Mouse (Mus musculus) limb, embryonic 10.5 days (tissue): ENCODE results near the gene Nucks1. TPM values are rescaled to one million over a fixed set of nuclear protein-coding genes. Genes with fewer than 3 reads are reported as not detected.

Experiments used
- DNase-seq: peaks from one replicate; pipeline ENCODE4 v3.0.0-alpha.2; 2017; ENCODE audit warnings: low spot score
- H3K27ac ChIP-seq: fragments of 300-500 bp; sonication (generic); 2 replicates; pipeline ENCODE4 v1.5.1; 2016; ENCODE audit warnings: mild to moderate bottlenecking
- H3K27me3 ChIP-seq: fragments of 300-500 bp; sonication (generic); 2 replicates; pipeline ENCODE4 v1.6.1; 2016; ENCODE audit warnings: low read depth, mild to moderate bottlenecking; ENCODE audit not compliant: poor library complexity, severe bottlenecking
- H3K36me3 ChIP-seq: fragments of 300-500 bp; sonication (generic); 2 replicates; pipeline ENCODE4 v1.6.1; 2016; ENCODE audit warnings: mild to moderate bottlenecking, moderate library complexity
- H3K4me1 ChIP-seq: fragments of 300-500 bp; sonication (generic); 2 replicates; pipeline ENCODE4 v1.6.1; 2016
- H3K4me3 ChIP-seq: fragments of 300-500 bp; sonication (generic); 2 replicates; pipeline ENCODE4 v1.5.1; 2016; ENCODE audit warnings: mild to moderate bottlenecking, moderate library complexity
- H3K9me3 ChIP-seq: fragments of 300-500 bp; sonication (generic); replicated peaks from 2 replicates; pipeline ENCODE4 v1.6.1; 2016; ENCODE audit warnings: mild to moderate bottlenecking
- WGBS: fragments of 180-500 bp; shearing (Covaris S2); methylation state at CpG from one replicate; pipeline ENCODE4 v1.1.7; 2016; 5-methylcytosine and 5-hydroxymethylcytosine counted together
- polyA plus RNA-seq: library from polyadenylated mRNA; unstranded; fragments of >200 nt; fragmentation: Nextera tagmentation; extraction: Ambion mirVana; gene quantifications from 2 replicates; pipeline ENCODE4 v1.2.1, GENCODE M21; 2016

Gene Nucks1
- polyA plus RNA-seq, 1 experiment from 2014 or later: 110 TPM

GRCm38 (mm10) chr1:131962606-131963084 is 52.3 kb downstream of the Nucks1 start, which contains the start of gene Slc45a3:
Gene Slc45a3 (plus strand): TSS chr1:131962967.
- H3K4me1 ChIP-seq: peaks cover 37% of the 10 kb centered on the region
- H3K36me3 ChIP-seq: no peaks in the 10 kb centered on the region
- H3K4me3 ChIP-seq: peak within 1 kb of the TSS; percentile 86
- no peaks in the 10 kb centered on the region for H3K9me3 ChIP-seq
- peak; percentile 75 for DNase-seq
- peak within 1 kb of the TSS; percentile 84 for H3K27ac ChIP-seq
- H3K27me3 ChIP-seq: peaks cover 82% of the 10 kb centered on the region
- WGBS: under 1% methylated on average over 35 of the region's 35 CpGs

- no peaks in the 10 kb centered on the region for H3K36me3 ChIP-seq
- H3K27me3 ChIP-seq: peaks cover 84% of the 10 kb centered on the region
- peak overlapping the region; percentile 86 for H3K4me3 ChIP-seq
- peak; percentile 60 for DNase-seq
- H3K27ac ChIP-seq: peak overlapping the region; percentile 84
- H3K9me3 ChIP-seq: no peaks in the 10 kb centered on the region
- WGBS: under 1% methylated on average over 76 of the region's 76 CpGs
- H3K4me1 ChIP-seq: peaks cover 37% of the 10 kb centered on the region
These were observed 53.0 kb downstream of the Nucks1 start for GRCm38 (mm10) chr1:131963085-131963951.

GRCm38 (mm10) chr1:131964100-131964499 is 53.8 kb downstream of the Nucks1 start:
- DNase-seq: no peak
- WGBS: 30% methylated on average over 5 of the region's 5 CpGs
- Histone ChIP-seq H3K9me3 (no peaks in the 10 kb centered on the region), H3K4me3 (peak overlapping the region; percentile 86; the same call in 1 of the 2 replicates), H3K4me1 (peaks cover 42% of the 10 kb centered on the region), H3K27ac (no peak overlapping the region), H3K36me3 (no peaks in the 10 kb centered on the region), H3K27me3 (peaks cover 91% of the 10 kb centered on the region)

GRCm38 (mm10) chr1:131964580-131964979 is 54.2 kb downstream of the Nucks1 start:
- WGBS: 82% methylated on average over 7 of the region's 7 CpGs
- no peak overlapping the region for H3K4me3 ChIP-seq
- H3K9me3 ChIP-seq: no peaks in the 10 kb centered on the region
- H3K36me3 ChIP-seq: no peaks in the 10 kb centered on the region
- H3K4me1 ChIP-seq: peaks cover 42% of the 10 kb centered on the region
- peaks cover 92% of the 10 kb centered on the region for H3K27me3 ChIP-seq
- H3K27ac ChIP-seq: no peak overlapping the region
- no peak for DNase-seq

- H3K27me3 ChIP-seq: peaks cover 90% of the 10 kb centered on the region
- H3K4me1 ChIP-seq: peaks cover 55% of the 10 kb centered on the region
- H3K27ac ChIP-seq: no peak overlapping the region
- no peak for DNase-seq
- H3K9me3 ChIP-seq: no peaks in the 10 kb centered on the region
- H3K36me3 ChIP-seq: no peaks in the 10 kb centered on the region
- WGBS: 49% methylated on average over 5 of the region's 5 CpGs
- no peak overlapping the region for H3K4me3 ChIP-seq
These were observed 55.5 kb downstream of the Nucks1 start for GRCm38 (mm10) chr1:131965818-131966217.

- DNase-seq: no peak
- no peaks in the 10 kb centered on the region for H3K9me3 ChIP-seq
- no peak overlapping the region for H3K4me3 ChIP-seq
- H3K27me3 ChIP-seq: peaks cover 80% of the 10 kb centered on the region
- no peaks in the 10 kb centered on the region for H3K36me3 ChIP-seq
- no peak overlapping the region for H3K27ac ChIP-seq
- peaks cover 67% of the 10 kb centered on the region for H3K4me1 ChIP-seq
- WGBS: 85% methylated on average over 7 of the region's 7 CpGs
These were observed 57.0 kb downstream of the Nucks1 start for GRCm38 (mm10) chr1:131967336-131967735.

GRCm38 (mm10) chr1:131968556-131968955 is 58.2 kb downstream of the Nucks1 start:
- 35% methylated on average over 3 of the region's 3 CpGs for WGBS

GRCm38 (mm10) chr1:131968983-131969382 is 58.6 kb downstream of the Nucks1 start:
- Histone ChIP-seq H3K4me3 (no peak overlapping the region), H3K4me1 (peaks cover 65% of the 10 kb centered on the region), H3K9me3 (no peaks in the 10 kb centered on the region), H3K27me3 (peaks cover 79% of the 10 kb centered on the region), H3K27ac (no peak overlapping the region), H3K36me3 (no peaks in the 10 kb centered on the region)
- WGBS: 78% methylated on average over 6 of the region's 6 CpGs
- DNase-seq: no peak

More at GRCm38 (mm10) chr1:131968556-131968955, 58.2 kb downstream of the Nucks1 start:
- H3K27me3 ChIP-seq: peaks cover 79% of the 10 kb centered on the region
- H3K36me3 ChIP-seq: no peaks in the 10 kb centered on the region
- no peaks in the 10 kb centered on the region for H3K9me3 ChIP-seq
- no peak overlapping the region for H3K27ac ChIP-seq
- peaks cover 66% of the 10 kb centered on the region for H3K4me1 ChIP-seq
- H3K4me3 ChIP-seq: no peak overlapping the region
- DNase-seq: no peak

GRCm38 (mm10) chr1:131969825-131970224 is 59.5 kb downstream of the Nucks1 start:
- H3K9me3 ChIP-seq: no peaks in the 10 kb centered on the region
- H3K36me3 ChIP-seq: no peaks in the 10 kb centered on the region
- no peak overlapping the region for H3K27ac ChIP-seq
- no peak overlapping the region for H3K4me3 ChIP-seq
- H3K4me1 ChIP-seq: peaks cover 60% of the 10 kb centered on the region
- 47% methylated on average over 4 of the region's 4 CpGs for WGBS
- DNase-seq: no peak
- peaks cover 76% of the 10 kb centered on the region for H3K27me3 ChIP-seq

- peak overlapping the region; percentile 89 for H3K27ac ChIP-seq
- no peaks in the 10 kb centered on the region for H3K36me3 ChIP-seq
- H3K9me3 ChIP-seq: no peaks in the 10 kb centered on the region
- peaks cover 72% of the 10 kb centered on the region for H3K27me3 ChIP-seq
- 31% methylated on average over 5 of the region's 5 CpGs for WGBS
- H3K4me3 ChIP-seq: peak overlapping the region; percentile 37
- DNase-seq: no peak
- H3K4me1 ChIP-seq: peaks cover 63% of the 10 kb centered on the region
These were observed 60.0 kb downstream of the Nucks1 start for GRCm38 (mm10) chr1:131970322-131970660.

GRCm38 (mm10) chr1:131970661-131971520 is 60.6 kb downstream of the Nucks1 start:
- Histone ChIP-seq H3K4me3 (peak overlapping the region; percentile 37), H3K36me3 (no peaks in the 10 kb centered on the region), H3K27me3 (peaks cover 66% of the 10 kb centered on the region), H3K9me3 (no peaks in the 10 kb centered on the region), H3K4me1 (peaks cover 63% of the 10 kb centered on the region), H3K27ac (peak overlapping the region; percentile 89)
- 4% methylated on average over 15 of the region's 16 CpGs for WGBS
- peak; percentile 69 for DNase-seq

GRCm38 (mm10) chr1:131971771-131972497 is 61.6 kb downstream of the Nucks1 start:
- peak overlapping the region; percentile 26 for H3K4me3 ChIP-seq
- H3K4me1 ChIP-seq: peaks cover 57% of the 10 kb centered on the region
- peak; percentile 52 for DNase-seq
- H3K27ac ChIP-seq: peak overlapping the region; percentile 89
- no peaks in the 10 kb centered on the region for H3K9me3 ChIP-seq
- H3K27me3 ChIP-seq: peaks cover 56% of the 10 kb centered on the region
- H3K36me3 ChIP-seq: no peaks in the 10 kb centered on the region
- 6% methylated on average over 15 of the region's 15 CpGs for WGBS
